Mouse (Mus musculus): ENCODE measurements at regions not wholly inside any gene's neighbourhood (a gene's known extent, or its start where the extent isn't known, plus 50 kb on each side); places are given as distances from the start of the nearest gene placed in this dataset.

DNA sequence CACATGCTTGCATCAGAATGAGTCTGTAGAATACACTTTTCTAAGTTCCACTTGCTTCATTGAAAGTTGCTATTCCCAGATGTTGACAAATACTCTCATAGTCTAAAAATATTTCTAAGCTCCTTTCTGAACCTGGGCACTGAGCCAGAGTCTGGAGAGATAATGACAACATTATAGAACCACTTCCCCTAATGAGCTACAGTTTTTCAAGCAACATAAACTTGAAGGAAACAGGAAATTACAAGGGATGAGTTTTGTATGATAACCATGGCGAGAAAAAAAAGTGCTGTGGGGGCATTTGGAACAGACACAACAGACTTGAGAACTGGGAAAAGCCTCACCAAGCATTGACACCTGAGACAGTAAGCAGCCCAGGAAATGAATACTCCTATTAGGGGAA is 233.8 kb downstream of the Kctd12 start:
- no peak for TF ChIP-seq CTCF (IDR thresholded peaks at IDR 0.05; ENCODE audit: low read depth)
- TF ChIP-seq EP300 (optimal IDR thresholded peaks at IDR 0.05), result no peak

Measured in stomach, postnatal 0 days (tissue).